Mouse (Mus musculus) liver, adult 2 months (tissue): ENCODE measurements around the gene Dnaja1.

Source experiments
- CTCF ChIP-seq: fragments of 200-500 bp; IDR thresholded peaks from 2 replicates; pipeline ENCODE4 v1.5.1; 2011; ENCODE audit warnings: low read depth, low read length, control low read depth
- POLR2A ChIP-seq: fragments of 200-500 bp; IDR thresholded peaks from 2 replicates; pipeline ENCODE4 v1.6.1; 2011; ENCODE audit warnings: low read length, control low read depth; ENCODE audit not compliant: insufficient read depth; ENCODE audit errors: extremely low read depth

DNA sequence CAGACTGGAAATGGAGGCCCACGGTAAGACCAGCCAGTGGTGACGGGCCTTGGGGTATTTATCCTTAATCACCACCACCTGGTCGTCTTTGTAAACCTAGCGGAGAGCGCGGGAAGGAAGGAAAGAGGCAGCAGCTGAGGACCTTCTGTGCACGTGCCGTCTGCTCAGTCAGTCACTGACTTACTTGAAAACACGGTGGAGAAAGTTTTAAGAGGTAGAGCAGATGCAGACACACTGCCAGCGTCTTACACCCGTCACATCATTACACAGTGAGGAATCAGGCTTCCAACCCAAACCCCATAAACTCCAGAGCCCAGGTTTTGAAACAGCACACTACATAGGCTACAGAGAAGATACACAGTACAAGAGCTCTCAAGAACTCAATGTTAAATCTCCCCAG lies 30.9 kb upstream of the Dnaja1 start:
- TF ChIP-seq POLR2A (no peak), CTCF (no peak)
